Comparison of ENCODE assay signal across 9 mouse cellular contexts in the genomic region with DNA sequence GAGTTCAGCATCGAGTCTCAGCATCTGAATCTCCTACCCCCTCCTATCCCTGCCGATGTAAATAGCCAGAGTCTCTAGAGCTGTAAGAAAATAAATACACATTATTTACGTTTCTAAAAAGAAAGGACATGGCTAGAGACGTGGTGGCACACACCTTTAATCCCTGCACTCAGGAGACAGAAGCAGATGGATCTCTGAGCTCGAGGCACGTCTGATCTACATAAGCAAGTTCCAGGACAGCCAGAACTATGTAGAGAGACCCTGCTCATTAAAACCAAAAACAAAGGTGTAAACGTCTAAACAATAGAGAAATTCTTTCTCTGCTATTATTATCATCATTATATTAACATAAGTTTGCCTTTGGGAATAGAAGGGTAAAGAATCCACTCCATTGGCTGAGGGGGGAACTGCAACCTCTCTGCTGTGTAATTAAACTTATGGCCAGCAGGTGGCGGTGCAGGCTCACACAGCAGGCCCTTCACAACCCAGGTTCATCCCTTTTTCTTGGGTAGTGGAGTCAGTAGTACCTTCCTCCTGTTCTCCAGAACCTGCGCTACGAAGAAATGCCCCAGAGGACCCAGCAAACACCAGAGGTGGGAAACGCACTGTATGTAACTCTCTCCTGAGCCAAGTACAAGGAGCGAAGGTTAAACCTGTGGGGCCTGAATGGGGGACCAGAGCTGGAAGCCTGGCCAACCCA. TPM values are rescaled to one million over a fixed set of nuclear protein-coding genes. Genes with fewer than 3 reads are reported as not detected.
A peak's percentile ranks its signal among the peaks of the same experiment; 100 is the strongest.
DNase-seq lines count a peak whose midpoint lies in the region; ATAC-seq and TF ChIP-seq lines count a peak whose summit lies in the region.
"Had no signal": no experiment of that assay in that cellular context is flagged by ENCODE, and none has a peak within 500 bp of the region (broad histone marks: within the 10 kb centered on the region; RNA-seq: fewer than 3 reads in every experiment).

No protein-coding gene starts in this region.

- peak; percentile 100 for TF ChIP-seq CTCF in bone marrow, adult 2 months (IDR thresholded peaks at IDR 0.05; ENCODE audit: control insufficient read depth, insufficient read depth, low read length)
- TF ChIP-seq CTCF in kidney, postnatal 0 days (IDR thresholded peaks at IDR 0.05; ENCODE audit: low read depth) = peak; percentile 99

- no peaks in the 10 kb centered on the region for H3K4me1 ChIP-seq in bone marrow, adult 2 months (ENCODE audit: control insufficient read depth, insufficient read depth, low read length)
- no peaks in the 10 kb centered on the region for H3K4me1 ChIP-seq in embryonic facial prominence, embryonic 15.5 days
- 0 out of 2 replicates have a peak, but pooled peaks cover 2% of the 10 kb centered on the region for H3K4me1 ChIP-seq in heart, embryonic 15.5 days (replicated peaks)
- no peaks in the 10 kb centered on the region for H3K4me1 ChIP-seq in kidney, postnatal 0 days (replicated peaks; ENCODE audit: insufficient read depth, low read length)
- peaks cover 5% of the 10 kb centered on the region for H3K4me1 ChIP-seq in liver, embryonic 11.5 days (replicated peaks; ENCODE audit: control insufficient read depth, insufficient read depth, low read length)

- H3K4me2 ChIP-seq in embryonic facial prominence, embryonic 15.5 days (replicated peaks) = peak overlapping the region; percentile 31; the same call in 1 of the 2 replicates
- 0 out of 2 replicates have a peak overlapping the region, but pooled peaks have one; percentile 22 for H3K4me2 ChIP-seq in heart, embryonic 15.5 days
- peak overlapping the region; percentile 31 for H3K4me2 ChIP-seq in kidney, postnatal 0 days (ENCODE audit: low read length)
- no peak overlapping the region for H3K4me2 ChIP-seq in liver, embryonic 11.5 days

- DNase-seq in CD4-positive, CD25-positive, alpha-beta regulatory T cell, adult 2 months (ENCODE audit: low read depth, low spot score) = peak; percentile 88
- DNase-seq in kidney, postnatal 0 days (ENCODE audit: low spot score) = peak; percentile 88
- DNase-seq in liver, embryonic 11.5 days (ENCODE audit: low spot score) = peak; percentile 70
- DNase-seq in naive thymus-derived CD4-positive, alpha-beta T cell, adult 2 months (ENCODE audit: low read depth) = peak; percentile 84
- peak; percentile 86 for DNase-seq in splenic B cell, adult 2 months (ENCODE audit: low read depth, low spot score)

- H3K27ac ChIP-seq in bone marrow, adult 2 months (ENCODE audit: control insufficient read depth, insufficient read depth, low read depth, low read length, poor library complexity) = no peak overlapping the region
- H3K27ac ChIP-seq in embryonic facial prominence, embryonic 15.5 days (replicated peaks) = no peak overlapping the region
- H3K27ac ChIP-seq in heart, embryonic 15.5 days = no peak overlapping the region
- H3K27ac ChIP-seq in kidney, postnatal 0 days = no peak overlapping the region
- no peak overlapping the region for H3K27ac ChIP-seq in liver, embryonic 11.5 days (ENCODE audit: low read depth, low read length)

- H3K9ac ChIP-seq in embryonic facial prominence, embryonic 15.5 days = no peak overlapping the region
- H3K9ac ChIP-seq in heart, embryonic 15.5 days = no peak overlapping the region
- 0 out of 2 replicates have a peak overlapping the region, but pooled peaks have one; percentile 35 for H3K9ac ChIP-seq in kidney, postnatal 0 days (ENCODE audit: low read depth, low read length)
- no peak overlapping the region for H3K9ac ChIP-seq in liver, embryonic 11.5 days (ENCODE audit: low read depth, low read length)

- ATAC-seq in embryonic facial prominence, embryonic 15.5 days (ENCODE audit: insufficient number of reproducible peaks, low FRiP score, low TSS enrichment, low read depth) = peak; percentile 45; the same call in 1 of the 2 replicates
- peak; percentile 72; the same call in 1 of the 2 replicates for ATAC-seq in heart, embryonic 15.5 days (replicated peaks; ENCODE audit: insufficient number of reproducible peaks, insufficient read depth, low FRiP score, low read depth)
- peak; percentile 76 for ATAC-seq in kidney, postnatal 0 days (replicated peaks; ENCODE audit: low FRiP score, low read depth)
- ATAC-seq in liver, embryonic 11.5 days (replicated peaks; ENCODE audit: low FRiP score) = peak; percentile 69

- H3K27me3 ChIP-seq in embryonic facial prominence, embryonic 15.5 days = no peaks in the 10 kb centered on the region
- H3K27me3 ChIP-seq in heart, embryonic 15.5 days = no peaks in the 10 kb centered on the region
- no peaks in the 10 kb centered on the region for H3K27me3 ChIP-seq in kidney, postnatal 0 days (ENCODE audit: insufficient read depth, low read length)
- H3K27me3 ChIP-seq in liver, embryonic 11.5 days (replicated peaks; ENCODE audit: control insufficient read depth, insufficient read depth, low read length) = no peaks in the 10 kb centered on the region
- H3K27me3 ChIP-seq in splenic B cell, adult 2 months (ENCODE audit: control insufficient read depth, insufficient read depth, low read length, poor library complexity, severe bottlenecking) = no peaks in the 10 kb centered on the region

- WGBS in bone marrow, adult 2 months = 33% methylated on average over 12 of the region's 12 CpGs
- 34% methylated on average over 12 of the region's 12 CpGs for WGBS in embryonic facial prominence, embryonic 15.5 days
- 32% methylated on average over 12 of the region's 12 CpGs for WGBS in heart, embryonic 15.5 days
- 29% methylated on average over 12 of the region's 12 CpGs for WGBS in kidney, postnatal 0 days
- whole genome bisulfite sequencing in liver, embryonic 11.5 days = 37% methylated on average over 12 of the region's 12 CpGs

- H3K36me3 ChIP-seq in embryonic facial prominence, embryonic 15.5 days = no peaks in the 10 kb centered on the region
- H3K36me3 ChIP-seq in heart, embryonic 15.5 days = no peaks in the 10 kb centered on the region
- no peaks in the 10 kb centered on the region for H3K36me3 ChIP-seq in kidney, postnatal 0 days (ENCODE audit: insufficient read depth, low read length)
- H3K36me3 ChIP-seq in liver, embryonic 11.5 days (ENCODE audit: control insufficient read depth, insufficient read depth, low read length) = no peaks in the 10 kb centered on the region
- H3K36me3 ChIP-seq in splenic B cell, adult 2 months (ENCODE audit: control insufficient read depth, insufficient read depth, low read length, poor library complexity, severe bottlenecking) = no peaks in the 10 kb centered on the region

- no peak for TF ChIP-seq POLR2A in bone marrow, adult 2 months (IDR thresholded peaks at IDR 0.05; ENCODE audit: borderline replicate concordance, control insufficient read depth, low read depth, low read length)

- H3K9me3 ChIP-seq in embryonic facial prominence, embryonic 15.5 days (replicated peaks) = no peaks in the 10 kb centered on the region
- no peaks in the 10 kb centered on the region for H3K9me3 ChIP-seq in heart, embryonic 15.5 days (replicated peaks)
- no peaks in the 10 kb centered on the region for H3K9me3 ChIP-seq in kidney, postnatal 0 days (replicated peaks; ENCODE audit: low read length)
- H3K9me3 ChIP-seq in liver, embryonic 11.5 days (ENCODE audit: control insufficient read depth, low read length) = no peaks in the 10 kb centered on the region

- H3K4me3 ChIP-seq in bone marrow, adult 2 months (replicated peaks; ENCODE audit: control insufficient read depth, low read depth, low read length) = no peak overlapping the region
- 0 out of 2 replicates have a peak overlapping the region, but pooled peaks have one; percentile 10 for H3K4me3 ChIP-seq in embryonic facial prominence, embryonic 15.5 days (replicated peaks)
- no peak overlapping the region for H3K4me3 ChIP-seq in heart, embryonic 15.5 days
- no peak overlapping the region for H3K4me3 ChIP-seq in kidney, postnatal 0 days (replicated peaks; ENCODE audit: low read depth, low read length)
- no peak overlapping the region for H3K4me3 ChIP-seq in liver, embryonic 11.5 days (ENCODE audit: low read depth, low read length)
- H3K4me3 ChIP-seq: erythroblast, embryonic 14.5 days had no signal

RNA-seq across cellular contexts. Expression of a gene that starts 48.0 kb away (rescaled TPM):
- 53.1 and 54.4 TPM in 2 replicates for polyA plus RNA-seq in bone marrow, adult 2 months (2011; ENCODE audit: insufficient read depth, insufficient read length, low replicate concordance, missing spikeins)
- 69.8 and 71.7 TPM in 2 replicates for polyA plus RNA-seq in embryonic facial prominence, embryonic 15.5 days (2015; fragmentation: Nextera tagmentation; extraction: Ambion mirVana)
- polyA plus RNA-seq in heart, embryonic 15.5 days (2015; fragmentation: Nextera tagmentation; extraction: Ambion mirVana) = 42.8 and 48.1 TPM in 2 replicates
- 56.2 and 58.2 TPM in 2 replicates for polyA plus RNA-seq in kidney, postnatal 0 days (2015; fragmentation: Nextera tagmentation; extraction: Ambion mirVana)
- polyA plus RNA-seq in liver, embryonic 11.5 days (2014; fragmentation: Nextera tagmentation; extraction: Ambion mirVana) = 84.1 and 89.8 TPM in 2 replicates
